8 mouse cellular contexts compared by ENCODE assay signal in the genomic region with DNA sequence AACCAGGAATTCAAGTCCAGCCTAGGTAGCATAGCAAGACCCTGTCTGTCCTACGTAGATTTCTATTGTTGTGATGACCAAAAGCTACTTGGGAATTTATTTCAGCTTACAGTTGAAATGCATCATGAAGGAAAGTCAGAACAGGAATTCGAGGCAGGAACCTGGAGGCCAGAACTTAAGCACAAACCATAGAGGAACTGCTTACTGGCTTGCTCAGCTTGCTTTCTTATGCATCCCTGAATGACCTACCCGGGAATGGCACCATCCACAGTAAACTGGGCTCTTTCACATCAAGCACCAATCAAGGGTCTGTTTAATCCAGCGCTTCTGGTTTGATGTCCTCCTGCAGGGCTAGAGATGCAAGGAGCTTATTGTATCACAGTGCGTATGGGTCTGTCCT. TPM values are rescaled to one million over a fixed set of nuclear protein-coding genes. Genes with fewer than 3 reads are reported as not detected.
DNase-seq lines count a peak whose midpoint lies in the region; ATAC-seq lines count a peak whose summit lies in the region.

No protein-coding gene starts in this region.

- peak overlapping the region; percentile 97 for H3K27ac ChIP-seq in kidney, embryonic 15.5 days
- peak overlapping the region; percentile 94; the same call in 1 of the 2 replicates for H3K27ac ChIP-seq in embryonic facial prominence, embryonic 15.5 days (replicated peaks)
- H3K27ac ChIP-seq in intestine, embryonic 15.5 days, result no peak overlapping the region; the same call in 1 of the 2 replicates
- no peak overlapping the region for H3K27ac ChIP-seq in neural tube, embryonic 13.5 days (replicated peaks)

- H3K9me3 ChIP-seq in kidney, embryonic 15.5 days (replicated peaks), result no peaks in the 10 kb centered on the region
- no peaks in the 10 kb centered on the region for H3K9me3 ChIP-seq in embryonic facial prominence, embryonic 15.5 days (replicated peaks)
- H3K9me3 ChIP-seq in intestine, embryonic 15.5 days, result no peaks in the 10 kb centered on the region
- H3K9me3 ChIP-seq in neural tube, embryonic 13.5 days, result no peaks in the 10 kb centered on the region

- peak overlapping the region; percentile 85 for H3K4me3 ChIP-seq in kidney, embryonic 15.5 days (replicated peaks)
- H3K4me3 ChIP-seq in embryonic facial prominence, embryonic 15.5 days (replicated peaks), result peak overlapping the region; percentile 60
- no peak overlapping the region for H3K4me3 ChIP-seq in intestine, embryonic 15.5 days (replicated peaks)
- H3K4me3 ChIP-seq in neural tube, embryonic 13.5 days, result no peak overlapping the region

- peak overlapping the region; percentile 22; the same call in 1 of the 2 replicates for H3K9ac ChIP-seq in kidney, embryonic 15.5 days
- H3K9ac ChIP-seq in embryonic facial prominence, embryonic 15.5 days, result no peak overlapping the region
- peak overlapping the region; percentile 3; the same call in 1 of the 2 replicates for H3K9ac ChIP-seq in intestine, embryonic 15.5 days
- H3K9ac ChIP-seq in neural tube, embryonic 13.5 days, result peak overlapping the region; percentile 71; the same call in 1 of the 2 replicates

- ATAC-seq in kidney, embryonic 15.5 days (replicated peaks; ENCODE audit: low FRiP score), result no peak
- ATAC-seq in embryonic facial prominence, embryonic 15.5 days (ENCODE audit: insufficient number of reproducible peaks, low FRiP score, low TSS enrichment, low read depth), result no peak
- ATAC-seq in intestine, embryonic 15.5 days, result no peak
- no peak for ATAC-seq in neural tube, embryonic 13.5 days (ENCODE audit: low read depth)

- 48% methylated on average over 5 of the region's 5 CpGs for WGBS in kidney, embryonic 15.5 days
- 47% methylated on average over 5 of the region's 5 CpGs for WGBS in embryonic facial prominence, embryonic 15.5 days
- 44% methylated on average over 5 of the region's 5 CpGs for WGBS in intestine, embryonic 15.5 days
- 52% methylated on average over 5 of the region's 5 CpGs for WGBS in neural tube, embryonic 13.5 days

- DNase-seq in kidney, postnatal 25 days, result no peak
- no peak for DNase-seq in thymus, postnatal 10 days (ENCODE audit: low spot score in 2 of 2)
- no peak for DNase-seq in adrenal gland, postnatal 25 days
- DNase-seq in layer of hippocampus, adult 11-12 months (ENCODE audit: low spot score), result no peak

- H3K4me2 ChIP-seq in kidney, embryonic 15.5 days, result peak overlapping the region; percentile 89
- H3K4me2 ChIP-seq in embryonic facial prominence, embryonic 15.5 days (replicated peaks), result peak overlapping the region; percentile 82
- H3K4me2 ChIP-seq in intestine, embryonic 15.5 days (replicated peaks), result peak overlapping the region; percentile 78
- H3K4me2 ChIP-seq in neural tube, embryonic 13.5 days, result peak overlapping the region; percentile 89

- no peaks in the 10 kb centered on the region; the same call in 1 of the 2 replicates for H3K36me3 ChIP-seq in kidney, embryonic 15.5 days
- H3K36me3 ChIP-seq in embryonic facial prominence, embryonic 15.5 days, result no peaks in the 10 kb centered on the region
- no peaks in the 10 kb centered on the region for H3K36me3 ChIP-seq in intestine, embryonic 15.5 days
- no peaks in the 10 kb centered on the region for H3K36me3 ChIP-seq in neural tube, embryonic 13.5 days

- no peaks in the 10 kb centered on the region for H3K27me3 ChIP-seq in kidney, embryonic 15.5 days
- no peaks in the 10 kb centered on the region for H3K27me3 ChIP-seq in embryonic facial prominence, embryonic 15.5 days
- no peaks in the 10 kb centered on the region for H3K27me3 ChIP-seq in intestine, embryonic 15.5 days (replicated peaks)
- peaks cover 37% of the 10 kb centered on the region for H3K27me3 ChIP-seq in neural tube, embryonic 13.5 days

- peaks cover 12% of the 10 kb centered on the region for H3K4me1 ChIP-seq in kidney, embryonic 15.5 days
- H3K4me1 ChIP-seq in embryonic facial prominence, embryonic 15.5 days, result peaks cover 15% of the 10 kb centered on the region; the same call in 1 of the 2 replicates
- 0 out of 2 replicates have a peak, but pooled peaks cover 9% of the 10 kb centered on the region for H3K4me1 ChIP-seq in intestine, embryonic 15.5 days (replicated peaks)
- peaks cover 21% of the 10 kb centered on the region for H3K4me1 ChIP-seq in neural tube, embryonic 13.5 days (replicated peaks)

RNA-seq across cellular contexts. Expression of a gene that starts 1.2 kb away (rescaled TPM):
- 11.5 and 11.7 TPM in 2 replicates for polyA plus RNA-seq in kidney, embryonic 15.5 days (2015; fragmentation: Nextera tagmentation; extraction: Ambion mirVana)
- 10.2 and 10.3 TPM in 2 replicates for polyA plus RNA-seq in embryonic facial prominence, embryonic 15.5 days (2015; fragmentation: Nextera tagmentation; extraction: Ambion mirVana)
- 9.4 and 10.1 TPM in 2 replicates for polyA plus RNA-seq in intestine, embryonic 15.5 days (2015; fragmentation: Nextera tagmentation; extraction: Ambion mirVana)
- 2.2 and 2.4 TPM in 2 replicates for polyA plus RNA-seq in neural tube, embryonic 13.5 days (2015; fragmentation: Nextera tagmentation; extraction: Ambion mirVana)
- total RNA-seq in adrenal gland, postnatal 25 days (2021), result 6.6 and 9.9 TPM in 2 replicates

RNA-seq across cellular contexts. Expression of a gene that starts 10.4 kb away (rescaled TPM):
- polyA plus RNA-seq in kidney, embryonic 15.5 days (2015; fragmentation: Nextera tagmentation; extraction: Ambion mirVana), result 63.2 and 69.6 TPM in 2 replicates
- 52.0 and 55.4 TPM in 2 replicates for polyA plus RNA-seq in embryonic facial prominence, embryonic 15.5 days (2015; fragmentation: Nextera tagmentation; extraction: Ambion mirVana)
- polyA plus RNA-seq in intestine, embryonic 15.5 days (2015; fragmentation: Nextera tagmentation; extraction: Ambion mirVana), result 53.3 and 53.5 TPM in 2 replicates
- 41.8 and 47.7 TPM in 2 replicates for polyA plus RNA-seq in neural tube, embryonic 13.5 days (2015; fragmentation: Nextera tagmentation; extraction: Ambion mirVana)
- 82.1 and 86.1 TPM in 2 replicates for total RNA-seq in adrenal gland, postnatal 25 days (2021)

Comparison
In these comparisons a context has a peak if more than half of its experiments do, and no peak if none do; other contexts are left out.
1. H3K27ac ChIP-seq: peak in kidney, embryonic 15.5 days (single experiment) and embryonic facial prominence, embryonic 15.5 days (single experiment); none in intestine, embryonic 15.5 days (single experiment) and neural tube, embryonic 13.5 days (single experiment).
2. H3K4me3 ChIP-seq: peak in kidney, embryonic 15.5 days (single experiment) and embryonic facial prominence, embryonic 15.5 days (single experiment); none in intestine, embryonic 15.5 days (single experiment) and neural tube, embryonic 13.5 days (single experiment).
3. Peak in every context shown above with its lines, with median percentiles within 50 percentile points of each other: H3K4me2 ChIP-seq.